Mouse (Mus musculus) fat pad, adult 2 months (tissue): ENCODE data around the gene Fcho1.

Source experiments
- DNase-seq: peaks from one replicate; pipeline ENCODE4 v3.0.0-alpha.2; 2011; ENCODE audit warnings: low read depth, low spot score; ENCODE audit errors: extremely low read depth

Gene Fcho1

DNA sequence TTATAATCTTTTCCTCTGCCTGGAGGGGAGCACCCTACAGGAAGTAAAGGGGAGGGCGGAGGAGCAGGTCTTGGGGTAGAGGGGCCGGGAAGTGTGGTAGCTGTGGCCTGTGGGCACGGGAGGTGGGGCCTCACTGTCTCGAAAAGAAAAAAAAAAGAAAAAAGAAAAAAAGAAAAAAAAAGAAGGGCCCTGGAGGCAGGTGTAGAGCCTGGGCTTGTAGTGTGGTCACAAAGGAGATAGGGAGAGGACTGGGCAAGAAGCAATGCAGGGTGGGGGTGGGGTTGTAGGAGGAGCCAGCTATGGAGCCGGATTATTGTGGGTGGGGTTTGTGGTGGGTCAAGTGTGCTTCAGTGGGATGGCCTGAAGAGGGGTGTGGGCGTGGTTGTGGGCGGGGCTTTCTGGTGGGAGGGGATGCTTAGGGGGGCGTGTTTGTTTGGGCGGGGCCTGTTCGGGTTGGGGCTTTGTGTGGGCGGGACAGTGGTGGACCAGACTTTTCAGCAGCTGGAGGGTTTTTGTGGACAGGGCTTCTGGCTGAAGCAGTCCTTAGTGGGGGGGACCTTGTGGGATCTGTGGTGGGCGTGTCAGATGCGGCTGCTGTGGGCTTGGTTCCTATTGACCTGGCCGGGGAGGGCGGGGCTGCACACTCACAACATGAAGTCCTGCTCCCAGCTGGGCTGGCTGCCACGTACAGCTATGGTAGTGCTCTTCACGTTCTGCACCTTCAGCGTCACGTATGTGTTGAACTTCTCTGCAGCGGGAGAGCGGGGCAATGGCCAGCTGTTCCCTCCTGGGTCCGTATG, 60.0 kb downstream of the Fcho1 start:
- no peak for DNase-seq

DNA sequence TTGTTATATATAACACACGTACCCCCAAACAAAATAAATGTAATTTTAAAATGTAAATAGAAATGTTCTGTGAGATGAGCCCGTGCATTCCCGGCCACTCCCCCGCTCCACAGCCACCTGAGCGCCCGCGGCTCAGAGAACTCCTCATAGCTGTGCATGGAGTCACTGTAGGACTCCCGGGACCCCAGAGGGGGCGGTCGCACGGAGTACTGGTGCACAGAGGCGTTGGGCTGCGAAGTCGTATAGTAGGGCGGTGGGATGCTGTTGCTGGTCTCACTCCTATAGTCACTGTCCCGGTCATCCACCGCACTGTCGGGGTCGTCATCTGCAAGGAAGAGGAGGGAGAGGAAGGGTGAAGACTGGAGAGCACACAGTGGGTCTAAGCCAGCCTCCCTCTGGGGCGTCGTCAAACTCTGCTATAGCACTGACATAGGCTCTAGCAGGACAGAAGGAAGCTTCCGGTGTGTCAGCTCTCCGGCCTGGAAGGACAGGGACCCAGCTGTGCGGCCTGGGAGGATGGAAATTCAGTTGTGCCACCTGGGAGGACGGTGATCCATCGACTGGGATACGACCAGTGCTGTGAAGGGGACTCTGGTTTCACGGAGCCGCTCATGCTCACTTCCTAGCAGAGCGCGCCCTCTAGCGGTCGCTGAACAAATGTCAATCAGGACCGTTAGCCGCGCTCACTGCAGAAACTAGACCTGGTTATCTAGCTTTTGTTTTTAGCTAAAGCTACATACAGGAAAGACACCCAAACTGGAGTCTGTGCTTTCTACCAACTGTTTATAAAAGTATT, 65.0 kb downstream of the Fcho1 start:
- DNase-seq = no peak

DNA sequence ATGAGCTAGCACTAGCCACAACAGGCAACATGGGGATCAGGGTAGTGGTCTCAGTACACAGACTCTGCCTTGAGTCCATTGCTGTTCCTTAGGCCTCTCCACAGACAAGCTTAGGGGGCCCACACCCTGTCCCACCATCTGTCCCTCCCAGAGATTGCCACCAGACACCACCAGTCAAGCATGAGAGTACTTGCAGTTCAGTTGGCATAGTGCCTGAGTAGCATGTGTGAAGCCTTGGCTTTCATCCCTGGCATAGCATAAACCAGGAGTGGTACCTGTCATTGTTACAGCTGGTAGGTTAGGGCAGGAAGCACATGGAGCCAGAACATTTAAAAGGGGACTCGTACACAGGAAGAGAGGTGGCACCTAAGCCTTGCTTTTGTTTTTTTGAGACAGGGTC, 65.8 kb downstream of the Fcho1 start:
- no peak for DNase-seq

DNA sequence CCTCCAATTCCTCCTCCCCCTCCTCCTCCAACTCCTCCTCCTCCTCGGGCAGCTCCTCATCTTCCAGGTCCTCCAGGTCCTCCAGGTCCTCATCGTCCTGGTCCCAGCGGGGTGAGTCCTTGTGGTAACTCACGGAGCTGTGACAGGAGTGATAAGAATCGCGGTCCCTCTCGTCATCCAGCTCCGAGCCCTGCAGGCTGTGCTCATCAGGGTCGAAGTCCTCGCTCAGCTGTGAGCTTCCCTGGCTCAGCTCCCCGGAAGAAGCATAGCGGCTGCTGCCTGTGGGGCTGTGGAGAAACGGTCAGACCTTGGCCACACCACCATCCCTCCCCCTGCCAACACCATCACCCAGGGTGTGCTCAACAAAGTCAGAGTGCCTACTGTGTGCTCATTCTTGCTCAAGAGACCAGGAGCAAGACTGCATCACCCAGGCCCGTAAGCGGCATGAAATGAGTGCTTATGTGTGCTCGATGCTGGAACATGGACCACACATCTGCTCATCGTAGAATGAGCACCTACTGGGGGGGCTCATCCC, 66.9 kb downstream of the Fcho1 start:
- DNase-seq = no peak
